Mouse (Mus musculus): ENCODE measurements around the gene Rint1.

Rint1 gene

DNA sequence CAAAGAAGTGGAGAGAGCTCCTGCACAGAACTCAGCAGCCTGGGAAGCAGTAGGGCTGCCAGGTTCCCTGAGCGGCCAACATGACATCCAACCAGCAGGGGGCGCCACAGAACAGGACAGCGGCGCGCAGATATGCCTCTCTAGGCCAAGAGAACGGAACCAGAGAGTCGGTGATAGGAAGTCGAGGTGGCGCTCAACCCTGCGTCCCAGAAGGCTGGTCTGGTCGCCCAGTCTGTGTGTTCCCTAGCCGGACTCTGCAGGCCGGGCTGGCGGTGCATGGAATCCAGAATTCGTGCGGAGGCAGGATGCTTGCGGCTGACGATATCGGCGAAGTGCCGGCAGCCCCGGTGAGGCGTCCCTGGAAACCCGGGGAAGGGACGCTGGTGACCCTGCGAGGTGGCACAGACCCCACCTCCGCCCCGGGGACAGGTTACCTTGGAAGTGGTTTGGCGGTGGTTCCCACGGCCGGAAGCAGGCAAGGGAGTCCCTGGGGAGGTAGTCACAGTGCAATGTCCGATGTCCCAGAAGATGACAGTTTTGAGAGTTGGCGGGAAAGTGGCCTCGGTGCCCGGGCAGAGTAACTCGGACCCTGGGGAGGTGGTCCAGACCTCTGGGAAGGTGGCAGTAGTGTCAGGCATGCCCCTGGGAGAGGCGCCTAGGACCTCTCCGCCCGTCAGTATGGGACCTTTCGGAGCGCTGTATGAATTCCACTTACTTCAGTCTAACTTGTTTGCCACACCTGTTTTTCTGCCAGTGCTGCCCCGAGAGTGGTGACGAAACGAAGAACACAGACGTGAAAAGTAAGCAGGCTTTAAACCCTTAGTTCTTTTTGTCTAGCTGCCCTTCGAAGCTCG is at the start of gene Rint1:
TSS of gene Rint1 (plus strand) at position 176 of the 854 bp plus-strand sequence.
- DNase-seq (ENCODE audit: low spot score in 2 of 2): peak; percentile 86 to 93

GRCm38 (mm10) chr5:23743261-23743660 is 44.2 kb upstream of the Rint1 start:
- no peak for DNase-seq (ENCODE audit: low spot score in 2 of 2)

DNA sequence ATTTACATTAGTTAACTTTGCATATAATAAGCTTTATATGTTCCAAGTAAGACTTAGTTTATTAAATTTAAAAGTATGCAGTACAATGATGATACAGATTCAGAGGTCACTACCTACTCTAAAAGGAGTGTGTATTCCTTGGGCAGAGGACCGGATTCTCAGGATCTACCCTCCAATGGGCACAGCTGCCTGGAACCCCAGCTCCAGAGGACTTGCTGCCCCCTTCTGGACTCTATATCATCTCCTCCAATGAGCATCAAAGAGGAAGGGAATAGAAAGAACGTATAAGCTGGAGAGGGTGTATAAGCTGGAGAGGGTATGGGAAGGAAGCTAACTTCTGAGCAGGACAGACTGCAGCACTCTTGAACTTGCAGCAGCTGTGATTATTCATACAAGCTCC is 37.6 kb upstream of the Rint1 start:
- no peak for DNase-seq (ENCODE audit: low spot score in 2 of 2)

DNA sequence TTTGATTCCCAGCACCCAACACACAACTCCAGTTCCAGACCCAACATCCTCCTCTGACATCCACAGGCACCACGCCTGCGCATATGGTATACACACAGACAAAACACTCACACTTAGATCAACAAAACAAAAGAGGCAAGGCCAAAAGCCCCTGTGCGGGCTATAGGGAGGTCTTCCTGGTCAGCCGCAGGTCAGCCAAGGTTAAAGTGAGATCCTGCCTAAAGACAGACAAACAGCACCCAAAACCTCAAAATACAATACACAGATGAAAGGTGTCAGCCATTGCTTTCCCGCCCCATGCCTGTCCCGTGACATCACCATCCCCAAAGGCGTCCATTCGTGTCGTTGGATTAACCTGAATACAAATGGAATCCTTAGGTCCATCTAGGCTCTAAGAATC is 31.9 kb upstream of the Rint1 start:
- no peak for DNase-seq (ENCODE audit: low spot score in 2 of 2)

- DNase-seq (ENCODE audit: low spot score in 2 of 2): no peak
Observed at GRCm38 (mm10) chr5:23756368-23756767, 31.1 kb upstream of the Rint1 start.

GRCm38 (mm10) chr5:23758633-23759032 is 28.9 kb upstream of the Rint1 start:
- no peak for DNase-seq (ENCODE audit: low spot score in 2 of 2)

GRCm38 (mm10) chr5:23762531-23762930 is 25.0 kb upstream of the Rint1 start:
- no peak for DNase-seq (ENCODE audit: low spot score in 2 of 2)

- peak in 1 of 2 experiments; percentile 17 for DNase-seq (ENCODE audit: low spot score in 2 of 2)
Observed at GRCm38 (mm10) chr5:23764557-23764956, 23.0 kb upstream of the Rint1 start.

- no peak for DNase-seq (ENCODE audit: low spot score in 2 of 2)
Observed at GRCm38 (mm10) chr5:23771105-23771504, 16.4 kb upstream of the Rint1 start.

DNA sequence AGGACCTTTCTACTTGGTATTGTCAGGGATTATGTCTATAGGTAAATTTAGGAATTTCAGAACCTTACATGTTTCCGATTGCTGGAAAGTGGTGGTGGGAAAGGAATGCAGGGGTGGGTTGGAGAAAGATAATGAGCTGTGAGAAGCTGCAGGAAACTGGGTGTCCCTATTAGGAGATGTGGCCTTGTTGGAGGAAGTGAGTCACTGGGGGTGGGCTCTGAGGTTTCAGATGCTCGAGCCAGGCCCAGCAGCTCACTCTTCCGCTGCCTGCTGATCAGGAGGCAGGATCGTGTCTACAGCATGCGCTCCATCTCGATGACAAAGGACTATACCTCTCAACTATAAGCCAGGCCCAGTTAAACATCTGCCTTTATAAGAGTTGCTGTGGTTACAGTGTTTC is 13.3 kb upstream of the Rint1 start:
- no peak for DNase-seq (ENCODE audit: low spot score in 2 of 2)

- DNase-seq (ENCODE audit: low spot score in 2 of 2): no peak
Observed at GRCm38 (mm10) chr5:23780516-23780915, 7.0 kb upstream of the Rint1 start.

- DNase-seq (ENCODE audit: low spot score in 2 of 2): no peak
Observed at GRCm38 (mm10) chr5:23781172-23781571, 6.3 kb upstream of the Rint1 start.

DNA sequence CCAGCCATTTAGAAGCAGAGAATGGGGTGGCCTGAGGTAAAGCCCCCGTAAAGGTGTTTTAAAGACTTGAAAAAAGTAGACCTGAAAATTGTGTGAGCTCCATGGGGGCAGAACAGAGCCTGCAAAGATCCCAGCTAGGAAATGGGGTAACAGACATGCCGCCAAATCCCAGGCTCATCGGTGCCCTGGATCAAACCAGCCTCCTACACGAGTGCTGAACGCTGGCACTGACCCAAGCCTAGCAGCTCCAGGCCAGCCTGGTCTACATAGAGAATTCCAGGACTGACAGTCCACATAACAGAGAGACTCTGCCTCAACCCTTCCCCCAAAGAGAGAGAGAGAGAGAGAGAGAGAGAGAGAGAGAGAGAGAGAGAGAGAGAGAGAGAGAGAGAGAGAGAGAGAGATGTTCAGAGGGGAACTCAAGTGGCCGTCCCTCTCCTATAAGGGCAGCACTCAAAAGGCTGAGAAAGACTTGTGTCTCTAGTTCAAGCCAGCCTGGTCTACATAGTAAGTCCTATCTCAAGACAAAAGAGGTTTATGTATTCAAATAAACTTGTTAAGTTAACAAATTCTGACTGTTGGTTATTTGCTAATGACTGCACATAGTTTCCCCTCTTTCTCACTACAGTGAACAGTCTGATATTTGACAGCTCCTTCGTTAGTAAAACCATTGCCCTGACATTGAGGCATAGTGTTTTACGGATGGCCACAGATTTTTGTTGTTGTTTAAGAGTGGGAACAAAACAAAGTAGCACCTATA is 5.3 kb upstream of the Rint1 start:
- no peak for DNase-seq (ENCODE audit: low spot score in 2 of 2)

GRCm38 (mm10) chr5:23782931-23783877 is 4.3 kb upstream of the Rint1 start, which contains the start of gene Pus7:
Pus7 (minus strand) TSS chr5:23783711.
- DNase-seq (ENCODE audit: low spot score in 2 of 2): peak; percentile 50 to 74

DNA sequence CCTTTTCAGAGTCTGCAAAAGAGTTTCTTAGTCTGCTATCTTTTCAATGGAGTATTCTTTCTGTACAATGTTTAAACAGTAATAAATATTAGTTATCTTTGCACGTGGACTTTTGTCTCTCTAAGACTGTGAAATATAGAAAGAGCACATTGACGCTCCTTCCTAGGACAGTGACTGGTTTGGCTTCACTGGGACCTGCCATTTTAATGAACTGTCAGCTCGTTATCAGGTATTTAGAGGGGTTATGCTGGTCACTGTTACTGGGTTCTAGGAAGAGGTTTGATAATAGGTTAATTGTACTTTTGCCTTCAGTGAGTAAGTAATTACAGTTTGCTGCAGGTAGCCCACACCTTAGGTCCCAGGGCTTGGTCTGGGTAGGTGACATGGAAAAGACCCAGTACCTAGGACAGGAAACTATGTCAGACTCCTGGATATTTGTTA is 899 bp downstream of the Rint1 start:
- DNase-seq (ENCODE audit: low spot score in 2 of 2): no peak

GRCm38 (mm10) chr5:23789078-23789612 is 1.6 kb downstream of the Rint1 start:
- no peak for DNase-seq (ENCODE audit: low spot score in 2 of 2)

DNA sequence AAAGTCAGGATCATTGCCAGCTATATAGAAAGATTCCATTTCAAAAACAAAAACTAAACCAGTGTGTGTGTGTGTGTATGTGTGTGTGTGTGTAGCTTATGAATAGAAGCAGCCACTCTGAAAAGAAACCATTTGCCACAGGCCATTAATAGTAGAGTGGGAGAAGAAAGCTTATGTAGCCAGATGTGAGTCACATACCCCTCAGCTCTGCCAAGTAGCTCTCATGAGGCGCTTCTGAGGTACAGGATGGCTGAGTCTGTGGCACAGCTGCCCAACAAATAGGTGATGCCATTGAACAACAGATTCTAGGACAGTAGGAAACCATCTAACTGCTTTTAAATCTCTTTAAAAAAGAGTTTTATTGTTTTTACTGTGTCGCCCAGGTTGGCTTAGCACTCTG is 5.2 kb downstream of the Rint1 start:
- DNase-seq (ENCODE audit: low spot score in 2 of 2): no peak

GRCm38 (mm10) chr5:23814841-23815240 is 27.3 kb downstream of the Rint1 start:
- no peak for DNase-seq (ENCODE audit: low spot score in 2 of 2)

DNA sequence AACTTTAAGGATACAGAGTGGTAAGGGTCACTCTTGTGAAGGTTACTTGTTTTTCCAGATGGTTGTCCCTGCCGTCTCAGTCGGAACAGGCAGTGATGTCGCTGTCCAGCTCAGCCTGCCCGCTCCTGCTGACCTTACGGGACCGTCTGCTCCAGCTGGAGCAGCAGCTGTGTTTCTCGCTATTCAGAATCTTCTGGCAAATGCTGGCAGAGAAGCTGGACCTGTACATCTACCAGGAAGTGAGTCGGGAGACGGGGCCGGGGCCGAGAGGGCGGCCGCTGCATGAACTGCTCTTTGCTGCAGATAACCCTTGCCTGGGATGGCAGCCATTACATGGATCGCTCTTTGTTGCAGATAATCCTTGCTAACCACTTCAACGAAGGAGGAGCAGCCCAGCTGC is 29.2 kb downstream of the Rint1 start:
- DNase-seq (ENCODE audit: low spot score in 2 of 2): no peak

DNA sequence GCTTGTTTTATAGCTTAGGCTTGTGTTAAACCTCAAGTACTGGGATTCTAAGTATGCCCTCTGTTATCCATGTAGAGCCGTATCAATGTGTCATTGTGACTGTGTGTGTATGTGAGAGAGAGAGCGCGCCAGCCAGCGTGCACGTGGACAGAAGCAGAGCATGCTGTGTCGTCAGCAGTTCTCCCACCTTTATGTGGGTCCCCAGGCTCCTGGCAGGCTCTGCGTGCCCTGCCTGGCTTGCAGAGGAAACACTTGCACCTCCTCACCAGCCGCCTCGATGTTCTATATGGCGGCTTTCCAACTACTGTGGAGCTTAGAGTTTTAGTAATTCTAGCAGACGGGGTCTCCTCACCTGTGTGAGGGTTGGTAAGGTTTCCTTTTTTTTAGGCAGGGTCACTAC is 34.8 kb downstream of the Rint1 start:
- DNase-seq (ENCODE audit: low spot score in 2 of 2): no peak

- no peak for DNase-seq (ENCODE audit: low spot score in 2 of 2)
Observed at GRCm38 (mm10) chr5:23824171-23824733, 36.7 kb downstream of the Rint1 start.

Data from frontal cortex, postnatal 14 days (tissue).